Mouse (Mus musculus): ENCODE data around the gene C530025M09Rik. TPM values are rescaled to one million over a fixed set of nuclear protein-coding genes. Genes with fewer than 3 reads are reported as not detected.

Gene C530025M09Rik
- polyA plus RNA-seq (2012; ENCODE audit: insufficient read depth, insufficient read length, low replicate concordance, missing spikeins): not detected in 2 replicates

DNA sequence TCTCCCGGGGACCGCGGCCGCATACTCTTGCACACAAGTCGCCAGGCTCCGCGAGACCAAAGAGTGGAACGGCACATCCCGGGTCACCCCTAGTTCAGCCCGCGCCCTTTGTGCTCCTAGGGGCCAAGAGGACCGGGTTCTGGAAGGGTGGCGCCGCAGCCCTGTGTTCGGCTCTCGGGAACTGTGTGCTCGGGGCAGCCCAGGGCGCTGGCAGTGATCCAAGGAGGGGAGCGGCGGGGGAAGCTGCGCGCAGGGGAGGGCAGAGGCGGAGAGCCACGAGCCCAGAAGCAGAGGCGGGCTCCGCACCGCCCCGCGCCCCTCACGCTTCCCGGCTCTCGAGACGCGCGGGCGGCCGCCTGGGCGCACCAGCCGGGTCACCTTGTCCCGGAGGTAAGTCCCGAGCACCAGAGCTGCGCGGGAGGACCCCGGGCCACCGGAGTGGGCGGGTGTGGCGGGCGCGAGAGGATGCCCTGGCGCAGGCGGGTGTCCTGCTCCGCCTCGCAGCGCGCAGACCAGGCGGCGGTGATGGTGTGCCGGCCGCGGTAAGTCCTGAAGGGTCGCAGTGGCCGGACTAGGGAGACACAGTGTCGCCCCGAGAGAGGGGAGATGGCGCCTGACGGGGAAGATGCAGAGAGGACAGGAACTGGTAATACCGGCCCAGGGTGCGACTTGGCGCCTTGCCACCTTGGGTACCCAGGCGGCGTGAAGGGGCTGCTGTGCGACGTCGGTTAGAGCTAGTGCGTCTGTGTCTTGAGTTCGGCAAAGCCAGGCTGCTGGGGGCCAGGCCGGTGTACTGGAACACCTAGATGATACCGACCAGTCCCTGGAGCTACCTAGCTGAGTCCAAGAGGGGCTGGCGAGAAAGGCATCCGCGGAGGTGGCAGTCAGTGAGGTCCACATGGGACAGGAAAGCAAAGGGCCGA is at the start of gene C530025M09Rik:
C530025M09Rik (minus strand) TSS at position 678 of the 923 bp plus-strand sequence.
- WGBS: under 1% methylated on average over 79 of the region's 82 CpGs
- Histone ChIP-seq H3K4me1 (ENCODE audit: control insufficient read depth, insufficient read depth, low read length) (peaks cover 16% of the 10 kb centered on the region; the same call in 1 of the 2 replicates), H3K27ac (ENCODE audit: insufficient read depth, low read depth, low read length) (0 out of 2 replicates have a peak within 1 kb of the TSS, but pooled peaks have one; percentile 27), H3K4me3 (ENCODE audit: insufficient read depth, low read depth, low read length) (peak within 1 kb of the TSS; percentile 83)
- TF ChIP-seq POLR2A (IDR thresholded peaks at IDR 0.05; ENCODE audit: insufficient read depth, low read depth, low read length) (no peak), CTCF (IDR thresholded peaks at IDR 0.05; ENCODE audit: insufficient read depth, low read depth, low read length) (no peak)

DNA sequence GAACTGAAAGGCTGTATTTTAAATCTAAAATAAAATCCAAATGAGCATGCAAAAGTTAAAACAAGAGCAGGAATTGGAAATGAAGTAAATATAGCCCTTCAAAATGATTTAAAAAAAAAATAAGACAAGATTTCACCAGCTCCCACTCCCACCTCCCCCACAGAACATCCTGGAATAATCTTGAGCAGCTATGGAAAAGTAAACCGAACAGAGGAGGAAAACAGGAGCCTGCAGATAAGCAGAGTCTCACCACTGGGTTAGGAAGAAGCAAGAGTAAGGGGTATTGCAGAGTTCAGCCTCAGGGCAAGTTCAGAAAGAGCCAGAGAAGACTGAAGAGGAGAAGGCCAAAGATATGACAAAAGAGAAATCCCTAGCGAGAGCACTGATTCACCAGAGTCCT is 46.9 kb upstream of the C530025M09Rik start:
- no peak overlapping the region for H3K27ac ChIP-seq (ENCODE audit: insufficient read depth, low read depth, low read length)
- H3K4me1 ChIP-seq (ENCODE audit: control insufficient read depth, insufficient read depth, low read length): peaks cover 2% of the 10 kb centered on the region; the same call in 1 of the 2 replicates
- WGBS: 57% methylated on average over 2 of the region's 2 CpGs
- no peak for TF ChIP-seq CTCF (IDR thresholded peaks at IDR 0.05; ENCODE audit: insufficient read depth, low read depth, low read length)
- TF ChIP-seq POLR2A (IDR thresholded peaks at IDR 0.05; ENCODE audit: insufficient read depth, low read depth, low read length): no peak
- no peak overlapping the region for H3K4me3 ChIP-seq (ENCODE audit: insufficient read depth, low read depth, low read length)

DNA sequence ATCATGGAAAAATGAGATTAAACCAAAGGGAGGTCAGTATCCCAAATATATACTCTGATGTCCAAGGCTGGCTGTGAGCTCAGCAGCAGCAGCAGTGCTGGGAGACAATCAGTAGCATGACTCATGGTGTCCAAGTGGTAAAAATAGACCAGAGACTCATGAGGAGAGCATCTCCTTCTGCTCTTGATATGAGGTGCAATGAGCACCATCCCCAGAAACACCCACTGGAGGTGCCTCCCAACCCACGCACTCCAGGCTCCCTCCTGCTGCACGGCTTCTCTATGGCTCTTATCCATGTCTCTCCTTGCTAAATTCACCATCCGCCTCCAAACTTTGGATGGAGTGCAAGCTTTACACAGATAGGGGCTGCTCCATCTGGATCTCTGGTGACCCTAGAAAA is 42.3 kb upstream of the C530025M09Rik start:
- H3K4me3 ChIP-seq (ENCODE audit: insufficient read depth, low read depth, low read length): no peak overlapping the region
- H3K4me1 ChIP-seq (ENCODE audit: control insufficient read depth, insufficient read depth, low read length): peaks cover 5% of the 10 kb centered on the region
- WGBS: 34% methylated on average over 3 of the region's 3 CpGs
- TF ChIP-seq POLR2A (IDR thresholded peaks at IDR 0.05; ENCODE audit: insufficient read depth, low read depth, low read length) (no peak), CTCF (IDR thresholded peaks at IDR 0.05; ENCODE audit: insufficient read depth, low read depth, low read length) (no peak)
- peak overlapping the region; percentile 28; the same call in 1 of the 2 replicates for H3K27ac ChIP-seq (ENCODE audit: insufficient read depth, low read depth, low read length)

DNA sequence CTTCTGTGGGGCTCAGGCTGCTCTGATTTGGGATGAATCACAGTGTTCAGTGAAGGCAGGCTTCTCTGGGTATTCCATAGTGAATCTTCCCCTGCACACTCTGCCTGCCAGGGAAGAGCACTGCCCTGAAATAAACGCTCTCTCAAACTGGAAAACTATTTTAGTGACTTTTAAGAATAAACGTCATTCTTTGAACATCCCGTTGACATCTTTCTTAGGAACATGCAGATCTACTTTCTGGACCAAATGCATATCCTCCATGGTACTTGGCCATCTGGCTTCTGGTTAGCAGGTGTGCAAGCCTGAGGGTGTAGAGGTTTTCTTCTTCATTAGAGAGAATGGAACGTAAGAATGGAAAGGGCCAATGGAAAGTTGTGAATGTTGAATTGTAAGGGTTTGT is 41.5 kb upstream of the C530025M09Rik start:
- Histone ChIP-seq H3K27ac (ENCODE audit: insufficient read depth, low read depth, low read length) (0 out of 2 replicates have a peak overlapping the region, but pooled peaks have one; percentile 29), H3K4me1 (ENCODE audit: control insufficient read depth, insufficient read depth, low read length) (peaks cover 5% of the 10 kb centered on the region), H3K4me3 (ENCODE audit: insufficient read depth, low read depth, low read length) (no peak overlapping the region)
- no peak for TF ChIP-seq CTCF (IDR thresholded peaks at IDR 0.05; ENCODE audit: insufficient read depth, low read depth, low read length)
- TF ChIP-seq POLR2A (IDR thresholded peaks at IDR 0.05; ENCODE audit: insufficient read depth, low read depth, low read length): no peak
- WGBS: 63% methylated on average over 4 of the region's 4 CpGs

DNA sequence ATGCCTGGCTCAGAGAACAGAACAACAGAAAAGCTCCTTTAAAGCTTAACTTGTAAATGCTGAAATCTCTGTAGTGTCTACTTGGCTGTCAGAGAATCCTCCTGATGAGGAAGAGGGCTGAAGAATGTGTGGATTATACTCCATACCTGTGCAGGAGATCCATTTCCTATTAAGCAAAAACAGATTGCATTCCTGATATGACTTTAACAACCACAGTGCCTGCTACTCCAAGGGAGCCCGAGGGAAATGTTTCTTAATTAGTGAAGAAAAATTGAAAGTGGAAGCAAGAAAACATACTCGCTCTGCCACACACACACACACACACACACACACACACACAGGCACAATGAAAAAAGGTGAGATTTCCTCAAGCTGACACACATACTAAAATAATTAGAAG is 39.5 kb upstream of the C530025M09Rik start:
- Histone ChIP-seq H3K27ac (ENCODE audit: insufficient read depth, low read depth, low read length) (no peak overlapping the region), H3K4me1 (ENCODE audit: control insufficient read depth, insufficient read depth, low read length) (peaks cover 5% of the 10 kb centered on the region), H3K4me3 (ENCODE audit: insufficient read depth, low read depth, low read length) (no peak overlapping the region)
- TF ChIP-seq POLR2A (IDR thresholded peaks at IDR 0.05; ENCODE audit: insufficient read depth, low read depth, low read length) (no peak), CTCF (IDR thresholded peaks at IDR 0.05; ENCODE audit: insufficient read depth, low read depth, low read length) (no peak)
- WGBS: 71% methylated on average over 2 of the region's 2 CpGs

DNA sequence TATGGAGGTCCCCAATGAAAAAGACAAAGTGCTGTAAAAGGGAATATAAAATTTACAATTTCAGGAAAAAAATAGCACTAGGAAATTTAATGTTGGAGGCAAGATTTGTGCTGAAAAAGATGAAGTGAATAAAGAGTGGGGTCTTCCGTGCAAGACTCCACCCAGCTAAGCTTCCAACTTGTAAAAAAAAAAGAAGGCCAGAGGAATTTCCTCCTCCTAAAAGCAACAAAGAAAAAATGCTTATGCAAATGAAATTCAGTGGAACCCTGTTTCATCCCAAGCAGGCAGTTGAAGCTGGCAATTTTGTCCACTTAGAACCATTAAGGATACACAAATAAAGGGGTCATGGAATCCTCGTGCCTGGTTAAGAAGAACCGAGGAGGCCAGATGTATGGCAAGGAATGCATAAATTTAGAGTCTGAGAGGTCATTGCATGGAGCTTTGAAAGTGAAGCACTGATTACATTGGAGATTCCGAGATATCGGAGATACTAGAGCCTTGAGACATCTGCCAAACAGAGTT is 35.0 kb upstream of the C530025M09Rik start:
- H3K27ac ChIP-seq (ENCODE audit: insufficient read depth, low read depth, low read length): no peak overlapping the region
- no peaks in the 10 kb centered on the region for H3K4me1 ChIP-seq (ENCODE audit: control insufficient read depth, insufficient read depth, low read length)
- TF ChIP-seq POLR2A (IDR thresholded peaks at IDR 0.05; ENCODE audit: insufficient read depth, low read depth, low read length): no peak
- TF ChIP-seq CTCF (IDR thresholded peaks at IDR 0.05; ENCODE audit: insufficient read depth, low read depth, low read length): no peak
- WGBS: 78% methylated on average over 5 of the region's 5 CpGs
- no peak overlapping the region for H3K4me3 ChIP-seq (ENCODE audit: insufficient read depth, low read depth, low read length)

DNA sequence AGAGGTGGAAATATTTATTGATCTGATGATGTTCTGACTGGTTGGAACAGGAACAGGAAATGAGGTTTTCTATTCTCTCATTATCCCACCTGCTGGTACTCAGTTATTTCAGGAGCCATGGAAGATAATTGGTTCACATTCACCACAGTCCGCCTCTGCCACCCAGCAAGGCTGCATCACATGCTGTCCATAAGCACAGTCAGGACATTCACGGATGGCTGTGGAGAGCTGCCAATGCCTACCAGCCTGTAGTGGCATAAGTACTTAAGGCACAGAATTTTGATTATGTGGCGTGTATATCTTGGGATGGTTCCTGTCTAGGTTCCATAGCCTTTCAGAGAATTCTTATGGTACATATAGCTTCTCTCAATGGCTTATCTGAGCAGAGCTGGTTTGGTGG is 30.0 kb upstream of the C530025M09Rik start:
- Histone ChIP-seq H3K4me1 (ENCODE audit: control insufficient read depth, insufficient read depth, low read length) (no peaks in the 10 kb centered on the region), H3K27ac (ENCODE audit: insufficient read depth, low read depth, low read length) (no peak overlapping the region), H3K4me3 (ENCODE audit: insufficient read depth, low read depth, low read length) (no peak overlapping the region)
- WGBS: 87% methylated on average over 3 of the region's 3 CpGs
- TF ChIP-seq POLR2A (IDR thresholded peaks at IDR 0.05; ENCODE audit: insufficient read depth, low read depth, low read length): no peak
- no peak for TF ChIP-seq CTCF (IDR thresholded peaks at IDR 0.05; ENCODE audit: insufficient read depth, low read depth, low read length)

DNA sequence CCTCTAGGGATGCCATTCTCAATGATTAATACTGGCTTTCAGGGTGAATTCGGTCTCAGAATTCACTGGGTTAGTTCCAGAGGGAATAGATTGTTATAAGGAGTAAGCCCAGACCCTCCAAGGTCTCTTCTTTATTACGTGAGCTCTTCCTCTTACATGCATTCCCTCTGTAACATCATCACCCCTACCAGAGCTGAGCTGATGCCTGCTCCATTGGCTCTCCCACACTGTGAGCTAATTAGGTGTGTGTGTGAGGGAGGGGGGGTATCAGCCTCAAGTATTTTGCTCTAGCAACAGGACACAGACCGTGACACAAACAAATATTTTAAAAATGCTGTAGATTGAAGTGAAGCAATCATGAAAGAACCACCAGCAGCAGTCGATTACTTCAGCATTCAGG is 17.8 kb upstream of the C530025M09Rik start:
- H3K4me3 ChIP-seq (ENCODE audit: insufficient read depth, low read depth, low read length): no peak overlapping the region
- no peaks in the 10 kb centered on the region for H3K4me1 ChIP-seq (ENCODE audit: control insufficient read depth, insufficient read depth, low read length)
- H3K27ac ChIP-seq (ENCODE audit: insufficient read depth, low read depth, low read length): no peak overlapping the region
- 78% methylated on average over 4 of the region's 4 CpGs for WGBS
- no peak for TF ChIP-seq CTCF (IDR thresholded peaks at IDR 0.05; ENCODE audit: insufficient read depth, low read depth, low read length)
- TF ChIP-seq POLR2A (IDR thresholded peaks at IDR 0.05; ENCODE audit: insufficient read depth, low read depth, low read length): no peak

DNA sequence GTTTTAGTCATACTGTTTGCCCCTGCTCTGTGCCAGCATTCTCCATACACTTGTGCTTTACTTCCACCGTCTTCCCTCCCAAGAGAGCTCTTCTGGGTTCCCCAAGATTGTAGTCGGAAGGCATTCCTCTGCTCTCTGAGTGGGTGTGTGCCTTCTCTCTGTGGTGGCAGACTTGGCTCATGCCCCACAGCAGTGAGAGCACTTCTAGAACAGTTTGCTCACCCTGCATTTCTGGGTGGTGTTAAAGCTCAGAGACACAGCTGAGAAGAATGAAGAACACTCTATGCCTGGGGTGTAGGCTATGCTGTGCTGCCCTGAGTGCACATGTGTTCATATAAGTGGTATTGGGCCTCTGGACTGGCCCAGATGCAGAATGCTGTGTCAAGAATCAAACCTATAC is 13.6 kb upstream of the C530025M09Rik start:
- H3K4me1 ChIP-seq (ENCODE audit: control insufficient read depth, insufficient read depth, low read length): no peaks in the 10 kb centered on the region
- TF ChIP-seq POLR2A (IDR thresholded peaks at IDR 0.05; ENCODE audit: insufficient read depth, low read depth, low read length) (no peak), CTCF (IDR thresholded peaks at IDR 0.05; ENCODE audit: insufficient read depth, low read depth, low read length) (no peak)
- 35% methylated on average over 2 of the region's 2 CpGs for WGBS
- no peak overlapping the region for H3K4me3 ChIP-seq (ENCODE audit: insufficient read depth, low read depth, low read length)
- no peak overlapping the region for H3K27ac ChIP-seq (ENCODE audit: insufficient read depth, low read depth, low read length)

Data from olfactory bulb, adult 2 months (tissue).